Mouse (Mus musculus) gastrocnemius, adult 8-10 months (tissue): Measurements from ENCODE around the gene Adamts17. TPM values are rescaled to one million over a fixed set of nuclear protein-coding genes. Genes with fewer than 3 reads are reported as not detected.

Experiments used
- DNase-seq, 2 experiments: peaks; one replicate each; pipeline ENCODE4 v3.0.0; 2022; ENCODE audit warnings: low spot score in 2 of 2
- total RNA-seq, 4 experiments: library from RNA; stranded (reverse); gene quantifications; 2 replicates each; pipeline ENCODE4 v1.2.4; 2022

Adamts17 gene
- total RNA-seq, 4 experiments from 2014 or later = 0.38 to 0.49 TPM; not detected in 2

GRCm38 (mm10) chr7:66969199-66969598, 129.7 kb downstream of the Adamts17 start:
- DNase-seq = no peak

GRCm38 (mm10) chr7:66970235-66970634, 130.7 kb downstream of the Adamts17 start:
- DNase-seq = no peak

DNA sequence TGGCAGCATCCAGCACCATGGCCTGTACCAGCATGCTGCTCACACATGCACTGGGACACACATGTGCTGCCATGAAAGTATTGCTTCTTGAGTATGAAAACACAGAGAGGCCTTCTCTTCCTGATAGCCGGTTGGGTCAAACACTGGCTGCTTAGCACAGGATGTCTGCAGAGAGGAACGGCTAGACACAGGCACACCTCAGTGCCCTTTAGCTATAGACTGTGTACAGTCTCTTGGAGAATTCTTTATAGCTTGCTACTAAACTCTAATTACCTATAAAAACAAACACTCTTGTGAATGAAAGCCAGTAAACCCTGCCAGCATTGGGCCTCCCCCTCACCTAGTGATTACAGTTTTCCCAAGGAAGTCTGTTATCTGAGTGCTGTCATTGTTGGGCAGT, 131.4 kb downstream of the Adamts17 start:
- no peak for DNase-seq

- no peak for DNase-seq
These were observed 135.3 kb downstream of the Adamts17 start for GRCm38 (mm10) chr7:66974859-66975258.

DNA sequence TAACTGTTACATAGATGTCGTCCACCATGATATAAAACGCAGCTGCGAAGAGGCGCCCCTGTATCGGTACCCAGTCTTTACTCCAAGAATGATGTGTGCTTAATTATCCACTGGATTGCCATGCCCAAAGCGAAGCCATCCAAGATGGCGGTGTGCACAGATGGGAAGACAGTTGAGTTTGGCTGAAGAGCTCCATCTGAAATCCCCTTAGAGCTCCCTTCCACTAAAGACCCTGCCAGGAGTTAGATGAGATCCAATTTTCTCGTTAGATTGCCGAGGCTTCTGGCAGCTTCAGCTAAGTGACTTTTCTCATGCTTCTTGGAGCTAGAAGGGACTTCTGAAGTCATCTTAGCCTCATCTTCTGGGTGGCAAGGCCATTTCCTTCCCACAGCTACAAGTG, 136.8 kb downstream of the Adamts17 start:
- DNase-seq = no peak

DNA sequence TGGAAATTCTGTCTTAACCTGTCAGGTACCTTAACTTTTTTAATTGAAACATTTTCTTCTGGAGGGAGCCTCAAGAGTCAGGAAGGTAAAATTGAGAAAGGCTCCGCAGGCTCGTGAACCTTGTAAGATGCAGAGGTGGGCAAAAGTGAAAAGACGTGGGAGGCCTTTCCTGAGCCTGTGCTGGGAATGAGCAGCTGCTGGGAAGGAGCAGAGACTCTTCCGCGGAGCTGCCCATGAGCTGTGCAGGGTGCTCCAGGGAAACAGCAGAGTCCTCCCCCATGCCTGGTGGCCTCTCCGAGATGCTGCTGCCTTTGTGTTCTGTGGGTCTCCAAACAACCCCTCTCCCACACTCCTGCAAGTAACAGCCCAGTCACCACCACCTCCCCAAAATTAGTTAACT, 142.1 kb downstream of the Adamts17 start:
- DNase-seq = no peak

- DNase-seq = no peak
These were observed 142.5 kb downstream of the Adamts17 start for GRCm38 (mm10) chr7:66982084-66982483.

GRCm38 (mm10) chr7:66987671-66988070, 148.1 kb downstream of the Adamts17 start:
- no peak for DNase-seq

- DNase-seq = no peak
These were observed 148.9 kb downstream of the Adamts17 start for GRCm38 (mm10) chr7:66988441-66988840.

DNA sequence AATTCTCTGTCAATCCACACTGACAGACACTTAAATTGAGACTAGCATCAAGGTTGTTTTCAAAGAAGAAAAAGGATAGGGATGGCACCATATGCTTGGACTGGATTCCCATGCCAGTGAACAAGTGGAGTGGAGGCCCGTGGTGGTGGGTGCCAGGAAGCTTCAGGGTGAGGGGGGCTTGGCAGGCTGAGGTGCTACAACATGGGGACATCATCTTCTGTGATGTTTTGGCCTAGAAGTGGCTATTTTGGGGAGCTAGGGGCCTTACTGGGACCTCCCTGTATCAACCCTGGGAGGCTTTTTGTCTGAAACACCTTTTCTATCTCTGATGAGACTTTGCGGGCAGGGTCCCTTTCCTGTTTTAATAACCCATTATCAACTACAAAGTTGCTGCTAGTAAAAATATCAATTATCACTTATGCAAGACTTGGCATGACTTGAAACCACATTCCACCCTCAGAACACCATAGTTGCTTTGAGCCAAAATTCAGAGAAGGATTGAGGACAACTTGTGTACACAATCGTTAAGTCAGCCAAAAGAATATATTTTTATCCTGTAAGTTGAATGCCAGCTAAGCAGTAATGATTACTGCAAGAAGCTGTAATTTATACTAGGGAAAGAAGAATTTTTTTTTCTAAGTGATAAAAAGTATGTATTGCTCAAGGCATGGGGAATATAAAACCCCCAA, 150.0 kb downstream of the Adamts17 start:
- no peak for DNase-seq

GRCm38 (mm10) chr7:66998821-66999220, 159.3 kb downstream of the Adamts17 start:
- no peak for DNase-seq

- DNase-seq = no peak
These were observed 164.1 kb downstream of the Adamts17 start for GRCm38 (mm10) chr7:67003648-67004047.

GRCm38 (mm10) chr7:67004220-67004619, 164.7 kb downstream of the Adamts17 start:
- DNase-seq = no peak

DNA sequence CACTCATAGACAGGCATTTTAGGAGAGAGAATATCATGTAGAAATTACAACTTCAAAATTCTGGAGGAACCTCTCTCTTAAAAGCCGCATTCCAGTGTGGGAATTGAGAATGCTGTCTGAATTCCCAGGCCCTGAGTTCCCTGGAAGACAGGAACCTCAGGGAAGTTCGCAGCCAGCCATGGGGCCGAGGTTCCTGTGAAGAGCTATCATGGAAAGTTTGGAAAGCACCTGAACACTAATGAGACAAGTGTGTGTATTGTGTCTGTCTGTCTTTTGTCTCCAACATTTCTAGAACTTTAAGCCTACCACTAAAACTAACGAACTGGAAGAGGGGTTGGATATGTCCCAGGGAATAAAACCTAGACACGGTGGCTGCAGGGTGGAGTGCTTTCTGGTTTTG, 170.3 kb downstream of the Adamts17 start:
- no peak for DNase-seq

DNA sequence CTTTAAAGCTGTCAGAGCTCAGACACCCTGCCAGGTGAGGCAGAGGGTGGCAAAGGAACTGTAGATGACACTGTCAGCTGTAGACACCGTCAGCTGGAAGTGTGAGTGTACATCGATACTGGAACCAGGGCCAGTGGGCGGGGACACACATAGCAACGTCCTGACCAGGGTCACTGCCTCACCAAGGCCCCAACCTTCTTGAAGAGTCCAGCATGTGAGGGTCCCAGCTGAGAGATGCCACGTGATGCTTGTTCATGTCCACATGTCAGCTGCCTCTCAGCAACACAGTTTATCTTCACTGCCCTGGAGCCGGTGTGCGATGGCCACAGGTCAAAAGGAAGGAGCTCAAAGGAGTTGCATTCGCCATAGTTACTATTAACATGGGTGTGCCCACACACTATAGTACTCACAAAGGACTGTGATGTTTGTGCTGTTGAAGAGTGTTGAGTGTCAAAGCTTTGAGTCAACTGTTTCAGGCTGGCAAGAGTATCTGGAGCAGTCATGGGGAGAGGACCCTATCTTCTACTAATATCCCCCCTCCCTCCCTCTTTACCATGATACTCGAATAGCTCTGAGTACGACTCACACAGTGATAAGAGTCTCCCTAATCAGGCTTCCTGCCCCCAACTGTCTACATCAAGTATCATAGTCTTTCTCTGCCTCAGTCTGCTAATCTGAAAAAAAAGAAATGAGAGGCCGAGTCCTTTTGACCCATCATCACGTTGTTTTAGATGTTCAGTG, 172.6 kb downstream of the Adamts17 start:
- no peak for DNase-seq

GRCm38 (mm10) chr7:67013211-67013895, 173.8 kb downstream of the Adamts17 start:
- DNase-seq = peak; percentile 18 to 25

GRCm38 (mm10) chr7:67019937-67020336, 180.4 kb downstream of the Adamts17 start:
- DNase-seq = no peak

GRCm38 (mm10) chr7:67026114-67027070, 186.9 kb downstream of the Adamts17 start:
- no peak for DNase-seq

DNA sequence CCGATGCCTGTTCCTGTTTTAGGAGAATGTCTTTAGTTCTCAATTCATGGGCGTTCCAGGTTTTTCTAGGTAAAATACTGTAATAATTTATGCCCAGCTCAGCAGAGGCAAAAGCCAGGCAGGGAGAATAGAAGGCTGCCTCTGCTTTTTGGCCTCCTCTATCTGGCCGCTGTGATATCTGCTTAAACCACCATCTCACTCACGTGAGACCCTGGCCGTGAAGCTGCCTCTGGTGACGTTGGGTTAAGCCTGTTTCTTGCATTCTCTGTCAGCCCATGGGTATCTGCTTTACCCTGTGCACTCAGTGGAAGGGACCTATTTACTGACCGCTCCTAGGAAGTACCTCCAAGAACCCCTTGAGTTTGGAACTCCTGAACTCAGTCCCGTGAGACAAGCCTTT, 187.7 kb downstream of the Adamts17 start:
- no peak for DNase-seq

GRCm38 (mm10) chr7:67027696-67028095, 188.2 kb downstream of the Adamts17 start:
- no peak for DNase-seq

DNA sequence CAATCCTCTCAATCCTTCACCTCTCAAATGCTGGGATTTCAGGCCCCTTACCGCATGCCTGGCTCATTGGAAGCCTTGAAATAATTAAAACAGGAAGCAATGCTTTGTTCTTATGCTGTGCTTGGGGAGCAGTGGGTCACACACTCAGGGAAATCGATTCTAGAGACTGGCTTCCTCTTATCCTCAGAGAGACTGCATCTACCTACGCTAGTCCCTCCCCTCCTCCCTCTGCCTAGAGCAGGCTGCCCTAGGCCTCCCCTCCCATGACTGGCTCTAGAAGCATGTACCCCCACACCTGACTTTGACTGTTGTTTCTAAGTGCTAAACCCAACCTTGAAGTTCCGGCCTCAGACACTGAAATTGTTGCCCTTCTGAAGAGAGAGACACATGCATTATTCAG, 189.4 kb downstream of the Adamts17 start:
- DNase-seq = no peak
